Mouse (Mus musculus) thymus, adult 2 months (tissue): ENCODE measurements around the gene Igsf21.

ENCODE experiments used
- CTCF ChIP-seq: fragments of 200-500 bp; IDR thresholded peaks from 2 replicates; pipeline ENCODE4 v1.5.1; 2012; ENCODE audit warnings: mild to moderate bottlenecking, control low read depth, low read length, moderate library complexity, borderline replicate concordance; ENCODE audit not compliant: control insufficient read depth, poor library complexity, insufficient read depth; ENCODE audit errors: extremely low read depth
- POLR2A ChIP-seq: fragments of 200-500 bp; IDR thresholded peaks from 2 replicates; pipeline ENCODE4 v1.6.1; 2012; ENCODE audit warnings: mild to moderate bottlenecking, low read length, control low read depth, moderate library complexity; ENCODE audit not compliant: control insufficient read depth, poor library complexity, insufficient read depth; ENCODE audit errors: extremely low read depth

DNA sequence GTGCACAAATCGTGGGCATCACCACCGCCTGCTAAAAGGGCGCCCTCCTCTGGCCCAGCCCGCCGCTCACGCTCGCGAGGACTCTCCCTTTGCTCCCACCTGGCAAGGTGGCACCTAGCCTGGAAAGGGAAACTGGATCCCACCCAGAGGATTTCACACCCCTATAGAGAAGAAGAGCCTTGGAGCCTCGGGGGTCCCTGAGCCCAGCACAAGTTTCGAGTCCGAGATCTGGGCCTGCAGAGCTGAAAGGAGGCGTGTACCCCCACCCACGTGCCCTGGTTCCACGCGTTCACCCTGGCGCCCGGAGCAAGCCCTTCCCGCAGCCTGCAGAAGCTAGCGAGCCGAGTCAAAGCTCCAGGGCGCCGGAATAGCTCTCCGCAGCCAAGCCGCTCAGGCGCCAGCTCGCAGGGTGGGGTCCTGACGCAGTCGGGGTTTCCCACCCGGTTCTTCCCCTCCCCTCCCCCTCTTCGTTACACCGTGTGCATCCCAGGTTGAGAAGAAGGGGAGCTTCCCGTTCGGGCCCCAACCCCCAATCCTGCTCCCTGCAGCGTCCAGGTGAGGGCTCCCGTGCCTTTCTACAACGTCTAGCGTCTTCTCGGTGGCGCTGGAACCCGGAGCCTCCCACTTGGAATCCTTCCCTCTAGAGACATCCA lies 2.3 kb downstream of the Igsf21 start:
- TF ChIP-seq CTCF = no peak
- no peak for TF ChIP-seq POLR2A
